Mouse (Mus musculus): ENCODE results near the gene Srp54a. TPM values are rescaled to one million over a fixed set of nuclear protein-coding genes. Genes with fewer than 3 reads are reported as not detected.
"Not testable (repeated sequence)": the region's sequence is repeated elsewhere in the genome, so short reads cannot be mapped to it uniquely, and the experiment has no call there.

Gene Srp54a
- polyA plus RNA-seq (2012; rRNA removed), result 68.2 and 87.6 TPM in 2 replicates

- DNase-seq (ENCODE audit: extremely low spot score in 1 of 2, low spot score in 1 of 2), result peak; percentile 92 to 93
Measured at GRCm38 (mm10) chr12:55079726-55080600, at the start of gene Srp54a, which contains the start of gene 2700097O09Rik. Gene Srp54a (plus strand): TSS chr12:55080262. Gene 2700097O09Rik (minus strand): TSS chr12:55080110.

GRCm38 (mm10) chr12:55041011-55041410, 39.1 kb upstream of the Srp54a start:
- DNase-seq (ENCODE audit: extremely low spot score in 1 of 2, low spot score in 1 of 2), result no peak

GRCm38 (mm10) chr12:55049731-55050353, 30.2 kb upstream of the Srp54a start:
- DNase-seq (ENCODE audit: extremely low spot score in 1 of 2, low spot score in 1 of 2), result no peak

- DNase-seq (ENCODE audit: extremely low spot score in 1 of 2, low spot score in 1 of 2), result no peak
Measured at GRCm38 (mm10) chr12:55051210-55052173, 28.6 kb upstream of the Srp54a start.

GRCm38 (mm10) chr12:55053267-55053666, 26.8 kb upstream of the Srp54a start:
- DNase-seq (ENCODE audit: extremely low spot score in 1 of 2, low spot score in 1 of 2), result no peak

- DNase-seq (ENCODE audit: extremely low spot score in 1 of 2, low spot score in 1 of 2), result no peak
Measured at GRCm38 (mm10) chr12:55054551-55055241, 25.4 kb upstream of the Srp54a start.

GRCm38 (mm10) chr12:55056703-55057102, 23.4 kb upstream of the Srp54a start:
- no peak for DNase-seq (ENCODE audit: extremely low spot score in 1 of 2, low spot score in 1 of 2)

GRCm38 (mm10) chr12:55058865-55059615, 21.0 kb upstream of the Srp54a start:
- no peak for DNase-seq (ENCODE audit: extremely low spot score in 1 of 2, low spot score in 1 of 2)

- no peak for DNase-seq (ENCODE audit: extremely low spot score in 1 of 2, low spot score in 1 of 2)
Measured at GRCm38 (mm10) chr12:55059812-55060211, 20.2 kb upstream of the Srp54a start.

- DNase-seq (ENCODE audit: extremely low spot score in 1 of 2, low spot score in 1 of 2), result no peak
Measured at GRCm38 (mm10) chr12:55060212-55060898, 19.7 kb upstream of the Srp54a start.

GRCm38 (mm10) chr12:55061006-55061405, 19.1 kb upstream of the Srp54a start:
- DNase-seq (ENCODE audit: extremely low spot score in 1 of 2, low spot score in 1 of 2), result no peak

GRCm38 (mm10) chr12:55062141-55062540, 17.9 kb upstream of the Srp54a start:
- no peak for DNase-seq (ENCODE audit: extremely low spot score in 1 of 2, low spot score in 1 of 2)

GRCm38 (mm10) chr12:55072495-55072894, 7.6 kb upstream of the Srp54a start:
- no peak for DNase-seq (ENCODE audit: extremely low spot score in 1 of 2, low spot score in 1 of 2)

GRCm38 (mm10) chr12:55073686-55074085, 6.4 kb upstream of the Srp54a start:
- no peak for DNase-seq (ENCODE audit: extremely low spot score in 1 of 2, low spot score in 1 of 2)

GRCm38 (mm10) chr12:55075296-55075695, 4.8 kb upstream of the Srp54a start:
- DNase-seq (ENCODE audit: extremely low spot score in 1 of 2, low spot score in 1 of 2), result no peak

- DNase-seq (ENCODE audit: extremely low spot score in 1 of 2, low spot score in 1 of 2), result not testable (repeated sequence)
Measured at GRCm38 (mm10) chr12:55078706-55079105, 1.4 kb upstream of the Srp54a start.

- DNase-seq (ENCODE audit: extremely low spot score in 1 of 2, low spot score in 1 of 2), result not testable (repeated sequence)
Measured at GRCm38 (mm10) chr12:55080601-55080942, 510 bp downstream of the Srp54a start.

GRCm38 (mm10) chr12:55092127-55092526, 12.1 kb downstream of the Srp54a start:
- DNase-seq (ENCODE audit: extremely low spot score in 1 of 2, low spot score in 1 of 2), result not testable (repeated sequence)

GRCm38 (mm10) chr12:55112616-55113015, 32.6 kb downstream of the Srp54a start:
- DNase-seq (ENCODE audit: extremely low spot score in 1 of 2, low spot score in 1 of 2), result not testable (repeated sequence)
